Mouse (Mus musculus) neural tube, embryonic 14.5 days (tissue): ENCODE results near the gene Bud31. TPM values are rescaled to one million over a fixed set of nuclear protein-coding genes. Genes with fewer than 3 reads are reported as not detected.
A peak's percentile ranks its signal among the peaks of the same experiment; 100 is the strongest.

Source experiments
- ATAC-seq: fragments of 200-750 bp; cut with Nextera tagmentation; 2 replicates; pipeline ENCODE4 v1.8.0; 2017; ENCODE audit warnings: low read depth, mild to moderate bottlenecking, moderate TSS enrichment, moderate library complexity
- H3K27ac ChIP-seq: fragments of 300-500 bp; sonication (generic); 2 replicates; pipeline ENCODE4 v1.5.1; 2014; ENCODE audit warnings: low read depth, mild to moderate bottlenecking, control low read depth, low read length, moderate library complexity, mixed read lengths
- H3K27me3 ChIP-seq: fragments of 300-500 bp; sonication (generic); 2 replicates; pipeline ENCODE4 v1.6.1; 2014; ENCODE audit warnings: low read length; ENCODE audit not compliant: control insufficient read depth, insufficient read depth
- H3K36me3 ChIP-seq: fragments of 300-500 bp; sonication (generic); 2 replicates; pipeline ENCODE4 v1.6.1; 2014; ENCODE audit warnings: low read length, mixed read lengths; ENCODE audit not compliant: control insufficient read depth, insufficient read depth
- H3K4me1 ChIP-seq: fragments of 300-500 bp; sonication (generic); 2 replicates; pipeline ENCODE4 v1.6.1; 2014; ENCODE audit warnings: low read length; ENCODE audit not compliant: control insufficient read depth, insufficient read depth
- H3K4me2 ChIP-seq: fragments of 300-500 bp; sonication (generic); 2 replicates; pipeline ENCODE4 v1.6.1; 2014; ENCODE audit warnings: mild to moderate bottlenecking, low read depth, low read length, control low read depth
- H3K4me3 ChIP-seq: fragments of 300-500 bp; sonication (generic); 2 replicates; pipeline ENCODE4 v1.5.1; 2014; ENCODE audit warnings: low read depth, low read length, control low read depth, mixed read lengths
- H3K9ac ChIP-seq: fragments of 300-500 bp; sonication (generic); replicated peaks from 2 replicates; pipeline ENCODE4 v1.6.1; 2014; ENCODE audit warnings: low read depth, mild to moderate bottlenecking, control low read depth, low read length, mixed read lengths
- H3K9me3 ChIP-seq: fragments of 300-500 bp; sonication (generic); 2 replicates; pipeline ENCODE4 v1.6.1; 2016; ENCODE audit warnings: low read length; ENCODE audit not compliant: control insufficient read depth
- whole genome bisulfite sequencing: fragments of 180-500 bp; shearing (Covaris S2); extraction: QIAGEN DNeasy Blood & Tissue Kit; methylation state at CpG from one replicate; pipeline ENCODE4 v1.1.7; 2014; 5-methylcytosine and 5-hydroxymethylcytosine counted together
- polyA plus RNA-seq: library from polyadenylated mRNA; unstranded; fragments of >200 nt; fragmentation: Nextera tagmentation; extraction: Ambion mirVana; gene quantifications from 2 replicates; pipeline ENCODE4 v1.2.1, GENCODE M21; 2014

Bud31 gene
- polyA plus RNA-seq, 1 experiment from 2014 or later = 182 TPM

DNA sequence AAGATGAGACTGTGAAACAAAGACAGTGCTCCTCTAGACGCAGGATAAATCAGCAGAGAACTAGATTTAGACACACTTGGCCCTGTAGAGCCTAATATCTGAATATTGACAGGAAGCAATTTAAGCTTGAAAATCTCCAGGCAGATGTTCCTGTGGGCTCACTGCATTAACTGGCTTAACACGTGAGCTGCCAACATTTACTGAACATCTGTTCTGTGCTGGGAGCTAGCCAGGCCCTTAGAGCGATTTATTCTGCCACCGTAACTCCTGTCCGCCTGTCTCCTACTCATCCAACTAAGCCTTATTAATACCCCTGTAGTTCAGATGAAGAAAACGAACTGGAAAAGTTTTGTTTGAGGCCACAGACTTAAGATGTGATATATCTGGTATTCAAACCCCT is 1.3 kb upstream of the Bud31 start:
- H3K9me3 ChIP-seq = no peaks in the 10 kb centered on the region
- H3K27me3 ChIP-seq = no peaks in the 10 kb centered on the region
- H3K4me3 ChIP-seq = peak overlapping the region; percentile 97
- H3K4me1 ChIP-seq = peaks cover 19% of the 10 kb centered on the region
- peak overlapping the region; percentile 92 for H3K4me2 ChIP-seq
- peak overlapping the region; percentile 85; the same call in 1 of the 2 replicates for H3K9ac ChIP-seq
- WGBS = 12% methylated on average over 6 of the region's 6 CpGs
- no peak for ATAC-seq
- peaks cover 39% of the 10 kb centered on the region for H3K36me3 ChIP-seq
- no peak overlapping the region; the same call in 1 of the 2 replicates for H3K27ac ChIP-seq

DNA sequence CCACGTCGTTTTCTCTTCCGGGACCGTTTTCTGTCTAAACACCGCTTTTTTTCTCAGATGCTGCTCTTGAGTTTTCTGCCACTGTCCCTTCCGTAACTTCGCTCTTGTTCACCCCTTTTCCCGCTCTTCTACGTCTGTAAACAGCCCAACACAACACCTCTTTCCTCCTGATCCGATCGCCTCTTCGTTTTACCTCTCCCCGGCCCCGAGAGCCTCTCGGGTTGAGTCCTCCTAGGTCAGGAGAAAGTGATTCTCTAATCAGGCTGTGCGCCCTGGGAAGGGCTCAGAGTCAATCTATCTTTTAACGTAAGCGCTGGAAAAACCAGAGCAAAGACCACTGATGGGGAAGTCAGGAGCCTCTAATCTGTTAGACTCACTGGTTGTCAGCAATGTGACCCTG is 449 bp downstream of the Bud31 start:
- Histone ChIP-seq H3K4me3 (peak overlapping the region; percentile 97), H3K27me3 (no peaks in the 10 kb centered on the region), H3K4me1 (peaks cover 19% of the 10 kb centered on the region), H3K9ac (peak overlapping the region; percentile 85), H3K36me3 (peaks cover 39% of the 10 kb centered on the region), H3K27ac (peak overlapping the region; percentile 96), H3K9me3 (no peaks in the 10 kb centered on the region), H3K4me2 (peak overlapping the region; percentile 66)
- ATAC-seq = no peak
- under 1% methylated on average over 18 of the region's 18 CpGs for WGBS

DNA sequence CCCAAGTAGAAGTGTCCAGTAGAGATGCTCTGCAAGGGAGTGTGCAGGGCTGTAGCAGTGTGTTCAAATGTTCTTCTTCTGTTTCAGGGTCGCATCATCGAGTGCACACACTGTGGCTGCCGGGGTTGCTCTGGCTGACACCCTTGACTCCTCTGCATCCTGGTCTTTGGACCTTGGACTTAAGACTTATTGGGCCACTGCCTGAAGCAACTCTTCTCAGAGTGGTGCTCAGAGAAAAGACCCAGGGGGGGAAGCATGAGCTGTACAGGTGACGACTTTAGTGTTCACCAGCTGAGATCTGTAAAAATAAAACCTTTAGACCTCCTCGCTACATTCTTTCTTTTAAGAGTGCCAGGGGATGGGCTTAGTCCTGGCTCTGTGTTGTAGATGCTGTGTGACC is 7.6 kb downstream of the Bud31 start:
- no peaks in the 10 kb centered on the region for H3K9me3 ChIP-seq
- H3K27ac ChIP-seq = no peak overlapping the region
- no peaks in the 10 kb centered on the region for H3K27me3 ChIP-seq
- no peak overlapping the region for H3K4me2 ChIP-seq
- WGBS = 93% methylated on average over 5 of the region's 5 CpGs
- peaks cover 86% of the 10 kb centered on the region for H3K36me3 ChIP-seq
- ATAC-seq = no peak
- H3K9ac ChIP-seq = no peak overlapping the region
- H3K4me3 ChIP-seq = no peak overlapping the region
- no peaks in the 10 kb centered on the region for H3K4me1 ChIP-seq

DNA sequence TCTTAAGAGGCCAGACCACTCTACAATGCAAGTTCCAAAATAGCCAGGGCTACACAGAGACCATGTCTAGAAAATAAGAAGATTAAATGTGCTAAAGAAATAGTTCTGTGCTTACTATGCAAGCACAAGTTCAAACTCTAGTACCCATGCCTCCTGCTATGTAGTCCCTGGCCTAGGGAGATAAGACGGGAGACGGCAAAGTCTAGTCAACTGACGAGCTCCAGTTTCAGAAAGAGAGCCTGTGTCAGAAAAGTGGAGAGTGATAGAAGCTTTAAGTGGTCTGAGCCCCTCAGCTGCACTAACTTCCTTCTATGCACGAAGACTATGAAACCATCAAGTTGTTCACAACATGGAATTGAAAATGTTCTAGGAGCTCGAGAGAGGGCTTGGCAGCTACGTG is 9.1 kb downstream of the Bud31 start:
- Histone ChIP-seq H3K9me3 (no peaks in the 10 kb centered on the region), H3K27me3 (no peaks in the 10 kb centered on the region), H3K36me3 (peaks cover 85% of the 10 kb centered on the region), H3K4me2 (no peak overlapping the region), H3K9ac (no peak overlapping the region), H3K4me1 (no peaks in the 10 kb centered on the region), H3K4me3 (no peak overlapping the region), H3K27ac (no peak overlapping the region)
- WGBS = 93% methylated on average over 6 of the region's 6 CpGs
- no peak for ATAC-seq

DNA sequence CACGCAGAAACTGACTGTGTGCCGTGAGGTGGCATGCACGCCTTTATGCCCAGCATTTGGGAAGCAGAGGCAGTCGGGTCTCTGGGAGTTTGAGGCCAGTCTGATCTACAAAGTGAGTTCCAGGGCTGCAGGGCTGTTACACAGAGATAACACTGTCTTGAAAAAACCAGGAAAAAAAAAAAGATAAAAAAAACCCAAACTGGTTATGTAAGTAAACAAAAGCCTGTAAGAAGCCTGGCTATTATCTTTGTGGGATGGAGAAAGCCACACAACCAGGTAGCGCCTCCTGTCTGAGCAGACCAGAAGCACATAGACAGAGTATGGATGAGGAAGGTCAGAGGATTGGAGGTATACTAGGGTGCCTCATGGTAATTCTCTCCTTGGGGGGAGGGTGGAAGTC is 12.5 kb downstream of the Bud31 start:
- H3K4me3 ChIP-seq = no peak overlapping the region
- no peak overlapping the region for H3K9ac ChIP-seq
- no peaks in the 10 kb centered on the region for H3K9me3 ChIP-seq
- H3K36me3 ChIP-seq = peaks cover 72% of the 10 kb centered on the region
- no peak overlapping the region for H3K4me2 ChIP-seq
- WGBS = 94% methylated on average over 5 of the region's 5 CpGs
- no peak for ATAC-seq
- no peaks in the 10 kb centered on the region for H3K27me3 ChIP-seq
- H3K27ac ChIP-seq = no peak overlapping the region
- H3K4me1 ChIP-seq = no peaks in the 10 kb centered on the region

DNA sequence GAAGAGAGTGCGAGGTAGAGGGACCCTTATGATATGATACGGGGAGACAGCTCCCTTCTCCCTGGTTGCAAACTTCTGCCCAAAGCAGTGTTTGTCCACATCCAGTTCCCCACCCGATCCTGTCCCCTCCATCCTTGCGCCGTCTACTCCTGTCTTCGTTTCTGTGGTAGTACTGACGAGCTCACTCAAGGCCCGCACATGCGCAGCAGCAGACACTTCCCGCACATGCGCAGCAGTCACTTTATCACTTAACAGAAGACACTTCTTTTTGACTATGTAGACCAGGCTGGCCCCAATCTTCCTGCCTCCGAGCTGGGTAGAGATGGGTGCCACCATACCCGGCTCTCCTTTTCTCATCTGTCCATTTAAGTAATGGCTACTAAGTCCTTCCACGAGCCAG is 21.2 kb downstream of the Bud31 start:
- Histone ChIP-seq H3K9ac (no peak overlapping the region), H3K4me3 (no peak overlapping the region), H3K27me3 (no peaks in the 10 kb centered on the region), H3K4me1 (peaks cover 7% of the 10 kb centered on the region), H3K4me2 (no peak overlapping the region), H3K27ac (no peak overlapping the region), H3K36me3 (peaks cover 64% of the 10 kb centered on the region), H3K9me3 (no peaks in the 10 kb centered on the region)
- no peak for ATAC-seq
- 96% methylated on average over 14 of the region's 14 CpGs for WGBS

DNA sequence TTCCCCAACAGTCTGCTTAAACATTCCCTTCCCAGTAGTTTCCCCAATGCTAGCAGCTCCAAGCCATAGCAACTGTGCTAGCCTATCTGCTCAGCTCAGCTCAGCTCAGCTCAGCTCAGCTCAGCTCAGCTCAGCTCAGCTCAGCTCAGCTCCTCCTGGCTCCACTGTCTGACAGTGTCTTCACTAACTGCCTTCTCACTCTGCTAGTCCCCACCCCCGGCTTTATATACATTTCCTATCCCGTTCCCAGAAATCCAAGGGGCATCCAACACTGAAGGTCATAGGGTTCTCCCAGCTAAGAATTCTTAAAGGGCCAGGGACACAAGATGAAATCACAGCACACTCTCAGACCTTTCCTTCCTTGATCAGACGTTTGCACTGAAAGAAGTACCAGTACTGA is 24.5 kb downstream of the Bud31 start:
- Histone ChIP-seq H3K36me3 (peaks cover 43% of the 10 kb centered on the region; the same call in 1 of the 2 replicates), H3K4me1 (peaks cover 22% of the 10 kb centered on the region), H3K27ac (no peak overlapping the region), H3K27me3 (no peaks in the 10 kb centered on the region; the same call in 1 of the 2 replicates), H3K4me2 (no peak overlapping the region), H3K4me3 (no peak overlapping the region), H3K9ac (no peak overlapping the region), H3K9me3 (no peaks in the 10 kb centered on the region)
- WGBS = 80% methylated on average over 3 of the region's 3 CpGs
- no peak for ATAC-seq

DNA sequence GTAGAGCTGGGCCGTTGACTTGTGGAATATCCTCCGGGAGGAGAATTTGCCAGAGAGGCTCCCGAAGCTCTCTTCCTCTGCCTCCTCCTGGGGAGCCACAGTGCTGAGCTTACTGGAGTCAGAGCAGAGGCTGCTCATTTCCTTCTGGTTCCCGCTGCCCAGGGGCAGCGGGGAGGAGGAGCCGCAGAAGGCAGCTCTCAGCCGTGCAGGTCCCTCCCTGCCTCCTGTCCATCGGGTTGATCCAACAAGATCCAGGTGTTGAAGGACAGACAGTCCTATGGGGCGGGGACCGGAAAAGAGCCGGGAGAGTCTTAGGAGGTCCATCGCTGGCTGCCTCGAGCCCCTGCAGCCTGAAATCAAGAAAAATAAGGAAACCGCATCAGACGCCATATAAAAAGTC is 25.0 kb downstream of the Bud31 start:
- no peak overlapping the region for H3K4me3 ChIP-seq
- H3K4me1 ChIP-seq = peaks cover 22% of the 10 kb centered on the region
- WGBS = 92% methylated on average over 15 of the region's 15 CpGs
- no peak overlapping the region for H3K9ac ChIP-seq
- no peak overlapping the region for H3K4me2 ChIP-seq
- H3K9me3 ChIP-seq = no peaks in the 10 kb centered on the region
- H3K27ac ChIP-seq = no peak overlapping the region
- H3K27me3 ChIP-seq = no peaks in the 10 kb centered on the region; the same call in 1 of the 2 replicates
- H3K36me3 ChIP-seq = peaks cover 38% of the 10 kb centered on the region; the same call in 1 of the 2 replicates
- ATAC-seq = no peak

GRCm38 (mm10) chr5:145166536-145167305 is 26.6 kb downstream of the Bud31 start, which contains the start of the genes Ptcd1 and Cpsf4:
Gene Ptcd1, minus strand, starts transcription at chr5:145167108.
Gene Cpsf4, plus strand, starts transcription at chr5:145167213.
- Histone ChIP-seq H3K4me3 (peak within 1 kb of the TSS; percentile 87), H3K27ac (peak within 1 kb of the TSS; percentile 35), H3K9me3 (no peaks in the 10 kb centered on the region), H3K27me3 (no peaks in the 10 kb centered on the region; the same call in 1 of the 2 replicates), H3K4me1 (peaks cover 22% of the 10 kb centered on the region), H3K4me2 (peak within 1 kb of the TSS; percentile 94), H3K9ac (peak within 1 kb of the TSS; percentile 90), H3K36me3 (peaks cover 30% of the 10 kb centered on the region)
- peak; percentile 94 for ATAC-seq
- under 1% methylated on average over 50 of the region's 51 CpGs for WGBS
